Mouse (Mus musculus): ENCODE results near the gene Rhbdd2. TPM values are rescaled to one million over a fixed set of nuclear protein-coding genes. Genes with fewer than 3 reads are reported as not detected.

Rhbdd2 gene
- total and polyA plus RNA-seq, 3 experiments, result 18.2 to 23.9 (median 23.0) TPM

DNA sequence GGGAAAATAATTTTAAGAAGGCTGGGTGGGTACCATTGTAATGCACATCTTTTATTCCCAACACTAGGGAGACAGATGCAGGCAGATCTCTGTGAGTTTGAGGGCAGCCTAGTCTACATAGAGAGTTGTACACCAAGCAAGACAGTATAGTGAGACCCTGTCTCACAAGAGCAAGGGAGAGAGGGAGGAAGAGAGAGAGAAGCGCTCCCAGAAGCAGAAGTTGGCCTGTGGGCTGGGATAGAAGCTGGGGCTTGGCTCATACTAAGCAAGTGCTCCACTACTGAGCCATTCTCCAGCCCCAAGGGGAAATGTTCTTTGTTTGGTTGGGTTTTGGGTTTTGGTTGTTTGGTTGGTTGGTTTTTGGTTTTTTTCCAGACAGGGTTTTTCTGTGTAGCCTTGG lies 8.6 kb downstream of the Rhbdd2 start:
- no peak for TF ChIP-seq EP300 (IDR thresholded peaks at IDR 0.05; ENCODE audit: insufficient read depth, low read depth, low read length)
- TF ChIP-seq POLR2A (IDR thresholded peaks at IDR 0.05; ENCODE audit: insufficient read depth, low read depth, low read length), result no peak
- TF ChIP-seq CTCF (IDR thresholded peaks at IDR 0.05), result no peak
- WGBS, result 95% methylated on average over 1 of the region's 1 CpGs
- Histone ChIP-seq H3K4me1 (ENCODE audit: control insufficient read depth, insufficient read depth, low read length) (no peaks in the 10 kb centered on the region), H3K9ac (ENCODE audit: low read depth, low read length) (no peak overlapping the region), H3K27ac (no peak overlapping the region), H3K27me3 (ENCODE audit: control insufficient read depth, insufficient read depth, low read length) (no peaks in the 10 kb centered on the region), H3K79me2 (replicated peaks; ENCODE audit: control insufficient read depth, insufficient read depth, low read length) (no peaks in the 10 kb centered on the region), H3K4me3 (no peak overlapping the region), H3K36me3 (ENCODE audit: control insufficient read depth, insufficient read depth, low read length) (no peaks in the 10 kb centered on the region)
- intact Hi-C loops (cut with DNase I), result no loop called here
- no peak for DNase-seq

DNA sequence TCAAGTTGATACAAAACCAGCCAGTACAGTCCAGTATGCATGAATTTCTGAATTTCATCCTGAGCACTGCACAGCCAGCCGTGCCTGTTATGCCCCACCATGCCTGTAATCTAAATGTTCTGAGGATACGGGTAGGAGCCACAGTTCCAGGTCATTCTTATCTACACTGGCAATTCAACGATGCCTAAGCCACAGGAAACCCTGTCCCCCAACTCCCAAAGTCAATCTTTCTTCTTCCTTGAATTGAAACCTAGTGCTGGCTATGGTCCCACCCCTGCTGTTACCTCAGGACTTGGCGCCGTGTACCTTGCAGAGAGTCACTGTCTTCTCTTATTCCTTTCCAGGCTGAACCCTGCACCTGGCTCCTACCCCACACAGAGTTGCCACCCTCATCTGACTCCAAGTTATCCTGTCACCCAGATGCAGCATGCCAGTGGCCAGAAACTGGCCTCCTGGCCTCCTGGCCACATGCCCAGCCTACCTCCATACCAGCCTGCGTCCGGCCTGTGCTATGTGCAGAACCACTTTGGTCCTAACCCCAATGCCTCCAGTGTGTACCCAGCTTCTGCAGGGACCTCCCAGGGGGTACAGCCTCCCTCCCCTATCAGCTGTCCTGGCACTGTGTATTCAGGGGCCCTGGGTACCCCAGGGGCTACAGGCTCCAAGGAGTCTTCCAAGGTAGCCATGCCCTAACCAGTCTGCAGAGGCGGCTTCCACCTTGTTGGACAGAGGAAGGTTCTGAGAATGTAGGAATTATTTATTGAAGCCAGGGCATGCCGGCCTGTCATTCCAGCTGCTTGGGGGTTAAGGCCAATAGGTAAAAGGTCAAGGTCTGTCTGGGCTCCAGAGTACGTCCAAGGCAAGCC lies 10.5 kb downstream of the Rhbdd2 start:
- DNase-seq, result no peak
- H3K4me1 ChIP-seq (ENCODE audit: control insufficient read depth, insufficient read depth, low read length), result no peaks in the 10 kb centered on the region
- no peak overlapping the region for H3K27ac ChIP-seq
- no peaks in the 10 kb centered on the region for H3K36me3 ChIP-seq (ENCODE audit: control insufficient read depth, insufficient read depth, low read length)
- H3K4me3 ChIP-seq, result no peak overlapping the region
- no peaks in the 10 kb centered on the region for H3K27me3 ChIP-seq (ENCODE audit: control insufficient read depth, insufficient read depth, low read length)
- TF ChIP-seq EP300 (IDR thresholded peaks at IDR 0.05; ENCODE audit: insufficient read depth, low read depth, low read length) (no peak), POLR2A (IDR thresholded peaks at IDR 0.05; ENCODE audit: insufficient read depth, low read depth, low read length) (no peak), CTCF (IDR thresholded peaks at IDR 0.05) (no peak)
- WGBS, result 77% methylated on average over 10 of the region's 10 CpGs
- H3K9ac ChIP-seq (ENCODE audit: low read depth, low read length), result no peak overlapping the region
- intact Hi-C loops (cut with DNase I), result no loop called here
- no peaks in the 10 kb centered on the region for H3K79me2 ChIP-seq (replicated peaks; ENCODE audit: control insufficient read depth, insufficient read depth, low read length)

DNA sequence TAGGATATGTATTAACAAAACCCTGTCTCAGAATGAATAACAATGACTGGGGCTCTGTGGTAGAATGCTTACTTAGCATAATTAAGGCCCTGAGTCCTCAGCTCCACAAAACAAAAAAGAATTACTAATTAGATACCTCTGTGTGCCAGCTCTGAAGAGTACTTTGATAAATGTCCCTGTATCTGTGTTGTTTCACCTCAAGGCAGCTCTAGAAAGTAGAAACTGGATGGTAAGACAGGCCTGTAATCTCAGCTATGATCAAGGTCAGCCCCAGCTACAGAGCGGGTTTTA lies 11.1 kb downstream of the Rhbdd2 start:
- no peak overlapping the region for H3K27ac ChIP-seq
- no peaks in the 10 kb centered on the region for H3K27me3 ChIP-seq (ENCODE audit: control insufficient read depth, insufficient read depth, low read length)
- H3K9ac ChIP-seq (ENCODE audit: low read depth, low read length), result no peak overlapping the region
- no peaks in the 10 kb centered on the region for H3K4me1 ChIP-seq (ENCODE audit: control insufficient read depth, insufficient read depth, low read length)
- no peaks in the 10 kb centered on the region for H3K36me3 ChIP-seq (ENCODE audit: control insufficient read depth, insufficient read depth, low read length)
- H3K4me3 ChIP-seq, result no peak overlapping the region
- intact Hi-C loops (cut with DNase I), result no loop called here
- DNase-seq, result no peak
- WGBS, result 96% methylated on average over 1 of the region's 1 CpGs
- TF ChIP-seq CTCF (IDR thresholded peaks at IDR 0.05), result no peak
- no peak for TF ChIP-seq EP300 (IDR thresholded peaks at IDR 0.05; ENCODE audit: insufficient read depth, low read depth, low read length)
- no peak for TF ChIP-seq POLR2A (IDR thresholded peaks at IDR 0.05; ENCODE audit: insufficient read depth, low read depth, low read length)
- no peaks in the 10 kb centered on the region for H3K79me2 ChIP-seq (replicated peaks; ENCODE audit: control insufficient read depth, insufficient read depth, low read length)

DNA sequence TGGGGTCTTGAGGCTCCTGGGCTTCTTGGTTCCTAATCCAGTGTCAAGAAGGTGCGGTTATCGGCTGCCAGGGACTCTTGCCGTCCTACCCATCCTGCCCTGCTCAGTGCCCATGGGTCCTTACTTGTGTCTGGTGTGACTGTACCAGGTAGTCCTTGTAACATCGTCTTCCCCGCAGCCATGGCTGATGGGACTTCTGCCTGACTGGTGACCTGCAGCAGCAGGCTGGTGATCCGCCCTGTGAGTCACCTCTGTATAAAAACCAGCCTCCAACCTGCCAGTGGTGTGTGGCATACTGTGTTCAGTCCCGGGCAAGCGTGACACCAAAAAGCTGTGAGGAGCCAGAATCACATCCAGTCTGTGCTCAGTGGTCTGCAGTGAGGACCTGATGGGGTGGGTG lies 11.5 kb downstream of the Rhbdd2 start:
- intact Hi-C loops (cut with DNase I), result no loop called here
- H3K27me3 ChIP-seq (ENCODE audit: control insufficient read depth, insufficient read depth, low read length), result no peaks in the 10 kb centered on the region
- no peaks in the 10 kb centered on the region for H3K36me3 ChIP-seq (ENCODE audit: control insufficient read depth, insufficient read depth, low read length)
- H3K27ac ChIP-seq, result no peak overlapping the region
- no peak overlapping the region for H3K4me3 ChIP-seq
- TF ChIP-seq EP300 (IDR thresholded peaks at IDR 0.05; ENCODE audit: insufficient read depth, low read depth, low read length), result no peak
- TF ChIP-seq POLR2A (IDR thresholded peaks at IDR 0.05; ENCODE audit: insufficient read depth, low read depth, low read length), result no peak
- TF ChIP-seq CTCF (IDR thresholded peaks at IDR 0.05), result no peak
- no peak for DNase-seq
- no peaks in the 10 kb centered on the region for H3K4me1 ChIP-seq (ENCODE audit: control insufficient read depth, insufficient read depth, low read length)
- WGBS, result 91% methylated on average over 8 of the region's 8 CpGs
- no peak overlapping the region for H3K9ac ChIP-seq (ENCODE audit: low read depth, low read length)
- H3K79me2 ChIP-seq (replicated peaks; ENCODE audit: control insufficient read depth, insufficient read depth, low read length), result no peaks in the 10 kb centered on the region

DNA sequence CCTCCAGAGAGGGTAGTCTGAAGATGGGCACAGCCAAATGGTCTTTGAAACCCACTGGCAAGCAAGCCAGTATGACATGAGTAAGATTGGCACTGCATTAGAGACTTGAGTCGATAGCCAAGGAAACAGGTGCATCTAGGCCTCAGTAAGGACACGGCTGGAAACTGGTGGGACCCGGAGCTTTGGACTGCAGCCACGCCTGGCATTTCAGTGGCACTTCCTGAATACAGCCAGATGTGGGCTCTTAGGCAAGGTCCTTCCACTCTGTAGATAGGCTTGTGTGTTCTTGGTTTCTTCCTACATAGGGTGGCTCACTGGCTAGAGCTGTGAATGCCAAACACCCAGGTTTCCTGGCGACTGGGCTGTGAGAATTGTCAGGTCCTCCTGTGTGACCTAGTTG lies 12.9 kb downstream of the Rhbdd2 start:
- Histone ChIP-seq H3K4me3 (no peak overlapping the region), H3K79me2 (replicated peaks; ENCODE audit: control insufficient read depth, insufficient read depth, low read length) (no peaks in the 10 kb centered on the region), H3K27ac (no peak overlapping the region), H3K4me1 (ENCODE audit: control insufficient read depth, insufficient read depth, low read length) (no peaks in the 10 kb centered on the region), H3K36me3 (ENCODE audit: control insufficient read depth, insufficient read depth, low read length) (no peaks in the 10 kb centered on the region), H3K27me3 (ENCODE audit: control insufficient read depth, insufficient read depth, low read length) (no peaks in the 10 kb centered on the region), H3K9ac (ENCODE audit: low read depth, low read length) (no peak overlapping the region)
- intact Hi-C loops (cut with DNase I), result no loop called here
- 73% methylated on average over 5 of the region's 5 CpGs for WGBS
- no peak for TF ChIP-seq CTCF (IDR thresholded peaks at IDR 0.05)
- no peak for TF ChIP-seq EP300 (IDR thresholded peaks at IDR 0.05; ENCODE audit: insufficient read depth, low read depth, low read length)
- TF ChIP-seq POLR2A (IDR thresholded peaks at IDR 0.05; ENCODE audit: insufficient read depth, low read depth, low read length), result no peak
- no peak for DNase-seq

DNA sequence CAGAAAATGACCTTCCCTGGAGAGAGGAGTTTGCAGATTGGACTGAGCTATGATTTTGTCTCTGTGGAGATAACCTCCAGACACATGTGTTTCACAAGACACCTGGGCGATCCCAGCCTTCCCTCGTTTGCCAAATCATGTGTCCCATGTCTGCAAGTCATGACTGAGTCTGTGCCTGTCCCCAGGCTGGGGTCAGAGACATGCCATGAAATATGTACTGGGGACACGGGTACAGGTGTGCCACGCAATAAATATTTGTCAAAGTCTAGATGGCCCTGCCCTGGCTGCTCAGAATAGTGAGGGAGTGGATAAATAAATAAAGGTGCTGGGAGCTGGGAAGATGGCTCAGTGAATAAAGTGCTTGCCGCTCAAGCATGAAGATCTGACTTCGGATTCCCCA lies 13.6 kb downstream of the Rhbdd2 start:
- Histone ChIP-seq H3K4me1 (ENCODE audit: control insufficient read depth, insufficient read depth, low read length) (no peaks in the 10 kb centered on the region), H3K27ac (no peak overlapping the region), H3K79me2 (replicated peaks; ENCODE audit: control insufficient read depth, insufficient read depth, low read length) (no peaks in the 10 kb centered on the region), H3K27me3 (ENCODE audit: control insufficient read depth, insufficient read depth, low read length) (no peaks in the 10 kb centered on the region), H3K4me3 (no peak overlapping the region), H3K36me3 (ENCODE audit: control insufficient read depth, insufficient read depth, low read length) (no peaks in the 10 kb centered on the region), H3K9ac (ENCODE audit: low read depth, low read length) (no peak overlapping the region)
- no peak for TF ChIP-seq CTCF (IDR thresholded peaks at IDR 0.05)
- no peak for TF ChIP-seq POLR2A (IDR thresholded peaks at IDR 0.05; ENCODE audit: insufficient read depth, low read depth, low read length)
- no peak for TF ChIP-seq EP300 (IDR thresholded peaks at IDR 0.05; ENCODE audit: insufficient read depth, low read depth, low read length)
- 86% methylated on average over 6 of the region's 6 CpGs for WGBS
- intact Hi-C loops (cut with DNase I), result no loop called here
- no peak for DNase-seq
